Mouse (Mus musculus) layer of hippocampus, postnatal 36 days (tissue): ENCODE results near the gene Alad. TPM values are rescaled to one million over a fixed set of nuclear protein-coding genes. Genes with fewer than 3 reads are reported as not detected.
"Not testable (repeated sequence)": the region's sequence is repeated elsewhere in the genome, so short reads cannot be mapped to it uniquely, and the experiment has no call there.

Source experiments
- DNase-seq, 2 experiments: peaks; one replicate each; pipeline ENCODE4 v3.0.0; 2022
- total RNA-seq, 2 experiments: library from RNA; stranded (reverse); gene quantifications; 2 replicates each; pipeline ENCODE4 v1.2.3; 2021

Alad gene
- total RNA-seq, 2 experiments from 2014 or later: 24.3 to 28.8 TPM

GRCm38 (mm10) chr4:62485450-62486161 is 34.1 kb downstream of the Alad start:
- no peak for DNase-seq

- DNase-seq: no peak
Measured at GRCm38 (mm10) chr4:62484928-62485327, 34.8 kb downstream of the Alad start.

GRCm38 (mm10) chr4:62480709-62481605 is 38.8 kb downstream of the Alad start:
- DNase-seq: no peak

- DNase-seq: no peak
Measured at GRCm38 (mm10) chr4:62479937-62480708, 39.6 kb downstream of the Alad start, which contains the start of gene Bspry. Gene Bspry (plus strand): TSS chr4:62480053.

GRCm38 (mm10) chr4:62479593-62479936 is 40.2 kb downstream of the Alad start:
- DNase-seq: not testable (repeated sequence)

GRCm38 (mm10) chr4:62477542-62478244 is 42.0 kb downstream of the Alad start:
- no peak for DNase-seq

GRCm38 (mm10) chr4:62475793-62476192 is 43.9 kb downstream of the Alad start:
- DNase-seq: no peak

GRCm38 (mm10) chr4:62475131-62475530 is 44.6 kb downstream of the Alad start:
- no peak for DNase-seq

- no peak for DNase-seq
Measured at GRCm38 (mm10) chr4:62472071-62472470, 47.6 kb downstream of the Alad start.

- peak; percentile 79 to 82 for DNase-seq
Measured at GRCm38 (mm10) chr4:62470598-62471051, 49.1 kb downstream of the Alad start, which contains the start of gene Wdr31. Gene Wdr31 (minus strand): TSS chr4:62470896.

GRCm38 (mm10) chr4:62468158-62468557 is 51.6 kb downstream of the Alad start:
- no peak for DNase-seq

- no peak for DNase-seq
Measured at GRCm38 (mm10) chr4:62463124-62463523, 56.6 kb downstream of the Alad start.

GRCm38 (mm10) chr4:62460348-62460747 is 59.4 kb downstream of the Alad start:
- DNase-seq: no peak

Other genes starting within 250 kb of the Alad start
- 10 to 100 TPM; 36.9 to 41.0 TPM for gene Fkbp15, start 159.4 kb downstream of the Alad start, total RNA-seq
- 10 to 100 TPM; 13.0 to 14.4 TPM for gene Slc31a1, start 159.2 kb downstream of the Alad start, total RNA-seq
- 10 to 100 TPM; 47.5 to 51.8 TPM for gene Cdc26, start 111.3 kb downstream of the Alad start, total RNA-seq
- gene Prpf4, start 111.1 kb downstream of the Alad start, total RNA-seq: 10 to 100 TPM; 13.1 to 15.0 TPM
- not detected for gene Rnf183, start 84.7 kb downstream of the Alad start, total RNA-seq
- 1 to 10 TPM; 7.8 to 8.6 TPM for gene Wdr31, start 49.0 kb downstream of the Alad start, total RNA-seq
- gene Bspry, start 39.9 kb downstream of the Alad start, total RNA-seq: under 1 TPM; 0.52 to 0.73 TPM
- gene Hdhd3, start 16.5 kb downstream of the Alad start, total RNA-seq: 10 to 100 TPM; 10.4 to 10.5 TPM
- gene Pole3, start 5.2 kb upstream of the Alad start, total RNA-seq: 10 to 100 TPM; 22.2 to 23.7 TPM
- gene 4933430I17Rik, start 5.5 kb upstream of the Alad start, total RNA-seq: under 1 TPM in 1 of 2 experiments, not detected in 1; 0.20 TPM
- 10 to 100 TPM; 14.8 to 19.8 TPM for gene Rgs3, start 39.9 kb upstream of the Alad start, total RNA-seq